Mouse (Mus musculus) liver, embryonic 15.5 days (tissue): ENCODE measurements at regions not wholly inside any gene's neighbourhood (a gene's known extent, or its start where the extent isn't known, plus 50 kb on each side); places are given as distances from the start of the nearest gene placed in this dataset.
A peak's percentile ranks its signal among the peaks of the same experiment; 100 is the strongest.
"Not testable (repeated sequence)": the region's sequence is repeated elsewhere in the genome, so short reads cannot be mapped to it uniquely, and the experiment has no call there.

ENCODE experiments used
- ATAC-seq: fragments of 200-750 bp; cut with Nextera tagmentation; 2 replicates; pipeline ENCODE4 v1.8.0; 2017; ENCODE audit warnings: moderate number of reproducible peaks, mild to moderate bottlenecking, moderate library complexity; ENCODE audit not compliant: insufficient read depth
- H3K27ac ChIP-seq: fragments of 300-500 bp; sonication (generic); replicated peaks from 2 replicates; pipeline ENCODE4 v1.5.1; 2015; ENCODE audit warnings: mild to moderate bottlenecking, inconsistent platforms
- H3K27me3 ChIP-seq: fragments of 300-500 bp; sonication (generic); 2 replicates; pipeline ENCODE4 v1.6.1; 2015; ENCODE audit warnings: mild to moderate bottlenecking, inconsistent platforms
- H3K36me3 ChIP-seq: fragments of 300-500 bp; sonication (generic); replicated peaks from 2 replicates; pipeline ENCODE4 v1.6.1; 2015; ENCODE audit warnings: moderate library complexity, mild to moderate bottlenecking, inconsistent platforms
- H3K4me1 ChIP-seq: fragments of 300-500 bp; sonication (generic); replicated peaks from 2 replicates; pipeline ENCODE4 v1.6.1; 2015; ENCODE audit warnings: inconsistent platforms
- H3K4me2 ChIP-seq: fragments of 300-500 bp; sonication (generic); 2 replicates; pipeline ENCODE4 v1.6.1; 2015; ENCODE audit warnings: moderate library complexity, mild to moderate bottlenecking, inconsistent platforms
- H3K4me3 ChIP-seq: fragments of 300-500 bp; sonication (generic); replicated peaks from 2 replicates; pipeline ENCODE4 v1.5.1; 2015; ENCODE audit warnings: mild to moderate bottlenecking, inconsistent platforms
- H3K9ac ChIP-seq: fragments of 300-500 bp; sonication (generic); 2 replicates; pipeline ENCODE4 v1.6.1; 2015; ENCODE audit warnings: moderate library complexity, mild to moderate bottlenecking, inconsistent platforms
- H3K9me3 ChIP-seq: fragments of 300-500 bp; sonication (generic); replicated peaks from 2 replicates; pipeline ENCODE4 v1.6.1; 2016; ENCODE audit warnings: inconsistent platforms
- WGBS: fragments of 180-500 bp; shearing (Covaris S2); methylation state at CpG from one replicate; pipeline ENCODE4 v1.1.7; 2015; ENCODE audit warnings: mixed read lengths; ENCODE audit not compliant: insufficient replicate concordance; 5-methylcytosine and 5-hydroxymethylcytosine counted together

DNA sequence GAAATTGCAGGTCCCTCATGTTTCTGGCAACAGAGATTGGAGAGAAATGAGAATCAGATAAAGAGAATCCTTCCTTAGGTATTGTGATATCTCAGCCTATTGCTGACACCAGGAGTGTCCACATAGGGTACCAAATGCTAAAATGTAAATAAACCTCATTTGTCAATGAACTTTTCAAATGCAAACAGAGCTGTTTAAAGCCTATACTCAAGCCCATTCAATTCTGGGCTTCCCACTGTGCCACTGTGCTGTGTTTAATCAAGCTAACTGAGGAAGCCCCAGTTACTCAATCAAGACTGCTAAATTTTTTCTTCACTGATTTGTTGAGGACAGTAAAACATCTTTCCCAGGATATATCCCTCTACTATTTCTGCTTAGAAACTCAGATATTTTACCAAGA is 441.2 kb downstream of the Gm11232 start:
- Histone ChIP-seq H3K4me1 (no peaks in the 10 kb centered on the region), H3K4me2 (no peak overlapping the region), H3K9me3 (no peaks in the 10 kb centered on the region), H3K36me3 (no peaks in the 10 kb centered on the region), H3K4me3 (no peak overlapping the region), H3K27me3 (no peaks in the 10 kb centered on the region), H3K9ac (no peak overlapping the region), H3K27ac (no peak overlapping the region)
- ATAC-seq = no peak

DNA sequence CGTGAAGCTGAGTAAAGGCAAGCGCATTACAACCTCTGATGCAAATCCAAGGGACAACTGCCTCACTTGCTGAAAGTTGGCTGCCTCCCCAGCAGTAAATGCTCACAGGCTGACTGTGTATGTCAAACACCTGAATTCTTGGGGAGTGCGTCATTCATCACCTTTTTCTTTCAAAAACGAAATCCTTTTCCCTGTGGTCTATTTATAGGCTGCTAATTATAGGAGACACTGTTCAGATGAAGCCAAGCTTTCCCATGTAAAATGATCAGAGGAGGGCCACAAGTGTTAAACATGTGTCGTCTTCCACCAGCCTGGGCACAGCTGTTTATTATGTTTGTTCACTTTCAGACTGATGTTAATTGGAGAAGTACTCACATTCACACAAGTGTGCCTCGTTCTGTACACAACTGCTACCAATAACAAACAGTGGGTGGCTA is 450.6 kb downstream of the Gm11232 start:
- Histone ChIP-seq H3K9me3 (no peaks in the 10 kb centered on the region), H3K4me3 (no peak overlapping the region), H3K27me3 (no peaks in the 10 kb centered on the region), H3K9ac (no peak overlapping the region), H3K4me1 (no peaks in the 10 kb centered on the region), H3K4me2 (no peak overlapping the region), H3K36me3 (no peaks in the 10 kb centered on the region), H3K27ac (no peak overlapping the region)
- ATAC-seq = no peak
- 54% methylated on average over 6 of the region's 6 CpGs for WGBS

DNA sequence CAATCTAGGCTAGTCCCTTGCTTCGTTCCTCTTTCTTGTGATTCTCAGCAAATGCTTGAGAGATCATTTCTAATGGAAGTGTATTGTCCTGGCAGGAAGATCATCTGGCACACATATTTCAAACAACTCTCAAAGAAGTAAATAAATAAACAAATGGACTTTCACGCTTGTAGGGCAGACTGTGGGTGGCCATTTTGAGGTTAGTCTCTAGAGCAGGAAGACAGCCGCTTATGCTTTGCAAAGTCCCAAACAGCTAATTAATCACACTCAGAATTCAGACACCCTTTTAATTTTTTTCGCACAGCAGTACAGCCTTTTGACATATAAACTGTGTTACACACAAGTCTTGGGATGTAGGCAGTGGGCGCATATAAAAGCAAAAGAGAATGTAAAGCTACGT is 451.1 kb downstream of the Gm11232 start:
- ATAC-seq = no peak
- WGBS = 62% methylated on average over 6 of the region's 6 CpGs

DNA sequence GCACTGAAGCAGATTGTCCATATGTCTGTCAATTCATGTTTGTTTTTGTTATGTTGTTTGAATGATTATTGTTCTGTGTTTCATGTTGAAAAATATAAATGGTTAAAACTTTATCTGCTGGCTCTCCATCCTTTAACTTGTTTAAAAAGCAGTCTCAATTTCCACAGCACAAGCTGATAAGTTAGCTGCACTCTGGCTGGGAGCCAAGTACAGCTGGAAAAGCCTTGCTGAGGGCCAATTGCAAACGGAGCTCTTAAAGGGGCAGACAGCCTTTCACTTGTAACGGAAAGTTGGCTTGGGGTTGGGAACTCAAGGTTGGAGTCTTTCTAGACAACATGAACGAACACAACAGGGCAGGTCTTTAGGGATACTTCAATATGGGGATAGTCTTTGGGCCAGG is 462.0 kb downstream of the Gm11232 start:
- H3K4me3 ChIP-seq, H3K9ac ChIP-seq, H3K36me3 ChIP-seq, H3K27me3 ChIP-seq, H3K4me1 ChIP-seq, ATAC-seq, H3K9me3 ChIP-seq, H3K27ac ChIP-seq, H3K4me2 ChIP-seq: not testable (repeated sequence)
- WGBS = 53% methylated on average over 3 of the region's 3 CpGs

More for the DNA sequence above, 451.1 kb downstream of the Gm11232 start:
- no peak overlapping the region for H3K27ac ChIP-seq
- no peak overlapping the region for H3K4me3 ChIP-seq
- H3K36me3 ChIP-seq = no peaks in the 10 kb centered on the region
- no peaks in the 10 kb centered on the region for H3K27me3 ChIP-seq
- H3K4me1 ChIP-seq = no peaks in the 10 kb centered on the region
- H3K9me3 ChIP-seq = no peaks in the 10 kb centered on the region
- no peak overlapping the region for H3K9ac ChIP-seq
- no peak overlapping the region for H3K4me2 ChIP-seq

DNA sequence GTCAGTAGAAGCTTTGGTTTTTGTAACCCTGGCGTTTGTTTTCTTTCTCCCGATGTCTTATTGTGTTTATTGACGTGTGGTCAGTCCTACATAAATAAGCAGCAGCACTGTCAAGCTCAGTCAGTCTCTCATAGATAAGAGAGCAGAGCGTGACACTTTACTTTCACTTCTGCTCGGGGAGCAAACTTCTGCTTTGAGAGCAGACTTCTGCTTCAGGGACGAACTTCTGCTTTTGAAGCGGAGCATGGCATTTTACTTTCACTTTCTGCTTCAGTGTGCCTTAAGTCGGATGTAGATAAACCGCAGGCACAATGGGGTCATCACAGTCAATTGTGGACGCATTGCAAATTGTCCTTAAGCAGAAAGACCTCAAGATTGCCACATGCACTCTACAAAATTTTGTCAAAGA is 466.0 kb downstream of the Gm11232 start:
- H3K4me3 ChIP-seq = peak overlapping the region; percentile 45
- H3K4me2 ChIP-seq = peak overlapping the region; percentile 46
- 19% methylated on average over 10 of the region's 10 CpGs for WGBS
- no peak overlapping the region for H3K9ac ChIP-seq
- no peaks in the 10 kb centered on the region for H3K4me1 ChIP-seq
- ATAC-seq = peak; percentile 60; the same call in 1 of the 2 replicates
- H3K27ac ChIP-seq = no peak overlapping the region
- no peaks in the 10 kb centered on the region for H3K36me3 ChIP-seq
- 0 out of 2 replicates have a peak, but pooled peaks cover 3% of the 10 kb centered on the region for H3K9me3 ChIP-seq
- no peaks in the 10 kb centered on the region for H3K27me3 ChIP-seq

DNA sequence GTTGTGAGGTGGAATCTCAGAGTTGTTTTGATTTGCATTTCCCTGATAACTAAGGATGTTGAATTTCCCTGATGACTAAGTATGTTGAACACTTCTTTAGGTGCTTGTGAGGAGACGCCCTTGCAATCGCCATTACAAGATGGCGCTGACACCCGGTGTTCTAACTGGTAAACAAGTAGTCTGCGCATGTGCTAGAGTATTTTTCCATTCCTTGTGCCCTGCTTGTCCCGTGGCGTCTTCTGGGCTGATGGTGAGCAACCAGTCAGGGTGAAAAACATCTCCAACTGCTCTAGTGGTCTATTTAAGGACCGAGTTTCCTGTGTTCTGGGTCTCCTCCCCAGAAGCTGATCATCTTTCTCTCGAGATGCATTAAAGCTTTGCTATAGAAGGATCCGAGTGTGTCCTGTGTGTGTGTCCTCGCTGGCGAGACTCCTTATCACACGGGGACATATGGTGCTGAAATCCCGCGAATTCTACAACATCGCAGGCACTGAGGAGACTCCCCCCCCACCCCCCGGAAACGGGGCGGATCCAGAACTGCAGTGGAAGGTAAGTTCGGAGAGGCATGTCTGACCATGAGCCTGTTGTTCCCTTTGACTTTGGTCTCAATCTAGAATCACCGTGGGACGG is 466.5 kb downstream of the Gm11232 start:
- H3K9me3 ChIP-seq, H3K27me3 ChIP-seq, H3K4me1 ChIP-seq, H3K27ac ChIP-seq, H3K36me3 ChIP-seq, H3K9ac ChIP-seq: not testable (repeated sequence)
- 52% methylated on average over 22 of the region's 22 CpGs for WGBS
- H3K4me3 ChIP-seq = peak overlapping the region; percentile 45
- peak overlapping the region; percentile 46 for H3K4me2 ChIP-seq
- ATAC-seq = peak; percentile 75

DNA sequence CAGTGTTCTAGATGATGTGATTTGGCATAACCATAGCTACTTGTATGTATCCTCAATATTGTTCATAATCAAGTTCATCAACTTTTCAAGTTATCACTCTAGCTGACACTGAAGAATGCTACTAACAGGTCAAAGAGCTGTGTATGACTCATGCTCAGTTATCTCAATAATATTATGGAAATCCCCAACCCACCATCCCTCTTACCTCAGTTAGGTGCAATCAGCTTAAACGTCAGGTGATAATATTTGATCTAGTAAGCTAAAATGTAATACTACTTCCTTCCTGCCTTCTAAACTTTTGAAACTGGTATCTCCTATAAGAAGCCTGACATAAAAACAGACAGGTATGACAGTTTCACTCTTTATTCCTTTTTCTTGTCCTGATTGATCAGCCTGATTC is 474.6 kb downstream of the Gm11232 start:
- no peak for ATAC-seq
- 0 out of 2 replicates have a peak, but pooled peaks cover 2% of the 10 kb centered on the region for H3K9me3 ChIP-seq
- no peak overlapping the region for H3K4me3 ChIP-seq
- H3K4me1 ChIP-seq = no peaks in the 10 kb centered on the region
- H3K36me3 ChIP-seq = no peaks in the 10 kb centered on the region
- no peak overlapping the region for H3K27ac ChIP-seq
- H3K27me3 ChIP-seq = no peaks in the 10 kb centered on the region
- WGBS = 48% methylated on average over 1 of the region's 1 CpGs
- no peak overlapping the region for H3K9ac ChIP-seq
- H3K4me2 ChIP-seq = no peak overlapping the region

DNA sequence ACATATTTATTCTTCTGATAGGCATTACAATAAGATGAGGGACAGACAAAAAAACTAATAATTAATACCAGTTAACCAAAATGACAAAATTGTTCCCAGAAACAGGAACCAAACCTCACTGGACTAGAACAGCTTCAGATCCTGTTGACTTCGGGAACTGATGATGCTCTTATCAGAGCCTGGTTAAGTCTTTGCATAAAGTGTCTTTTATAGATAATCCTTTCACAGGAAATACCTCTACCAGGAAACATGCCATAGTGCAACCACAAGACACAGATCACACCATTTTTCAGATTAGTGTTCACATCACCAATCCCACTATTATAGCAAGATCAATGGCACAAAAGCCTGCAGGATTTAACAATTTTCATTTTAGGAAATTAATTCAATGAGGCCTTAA is 478.1 kb downstream of the Gm11232 start:
- Histone ChIP-seq H3K9me3 (no peaks in the 10 kb centered on the region), H3K4me2 (no peak overlapping the region), H3K4me1 (no peaks in the 10 kb centered on the region), H3K27me3 (no peaks in the 10 kb centered on the region), H3K27ac (no peak overlapping the region), H3K36me3 (no peaks in the 10 kb centered on the region), H3K4me3 (no peak overlapping the region), H3K9ac (no peak overlapping the region)
- ATAC-seq = no peak
- 13% methylated on average over 1 of the region's 1 CpGs for WGBS

DNA sequence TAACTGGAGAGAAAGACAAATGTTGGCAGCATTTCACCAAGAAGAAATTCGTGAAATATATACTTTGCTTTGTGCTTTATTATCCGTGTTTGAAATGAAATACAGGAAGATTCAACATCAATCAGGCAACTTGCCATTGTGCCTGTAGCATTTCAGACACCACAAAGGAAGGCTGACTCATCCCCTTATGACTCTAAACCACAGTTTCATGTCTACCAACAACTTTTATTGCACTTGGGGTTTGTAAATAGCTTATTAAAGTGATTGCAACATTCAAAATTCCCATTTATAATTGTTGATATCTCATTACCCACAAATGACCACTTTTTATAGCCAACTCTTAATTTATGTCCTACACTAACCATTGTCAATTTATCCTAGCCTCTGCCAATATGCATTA is 497.9 kb downstream of the Gm11232 start:
- no peaks in the 10 kb centered on the region for H3K36me3 ChIP-seq
- H3K9me3 ChIP-seq = no peaks in the 10 kb centered on the region
- no peaks in the 10 kb centered on the region for H3K4me1 ChIP-seq
- H3K4me2 ChIP-seq = no peak overlapping the region
- 40% methylated on average over 2 of the region's 2 CpGs for WGBS
- no peaks in the 10 kb centered on the region for H3K27me3 ChIP-seq
- H3K27ac ChIP-seq = no peak overlapping the region
- no peak overlapping the region for H3K4me3 ChIP-seq
- H3K9ac ChIP-seq = no peak overlapping the region
- no peak for ATAC-seq

DNA sequence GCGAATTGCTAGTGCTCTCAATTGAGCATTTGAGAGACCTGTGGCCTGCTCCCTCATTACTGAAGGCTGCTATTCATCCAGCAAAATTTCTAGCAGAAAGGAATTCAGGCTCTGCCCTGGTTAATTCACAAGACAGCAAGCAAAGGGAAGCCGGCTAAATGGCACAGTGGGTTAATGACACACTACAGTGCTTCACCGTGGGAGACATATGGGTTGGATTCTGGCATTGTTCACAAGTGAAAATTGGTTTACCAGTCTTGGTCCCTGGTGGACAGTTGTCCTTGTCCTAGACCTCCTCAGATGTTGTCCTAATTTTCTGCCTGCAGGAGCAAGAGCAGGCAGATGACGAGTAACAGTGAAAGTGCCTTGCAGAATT is 527.3 kb downstream of the Gm11232 start:
- no peaks in the 10 kb centered on the region for H3K9me3 ChIP-seq
- H3K27ac ChIP-seq = no peak overlapping the region
- 53% methylated on average over 4 of the region's 4 CpGs for WGBS
- no peak overlapping the region for H3K4me2 ChIP-seq
- H3K36me3 ChIP-seq = no peaks in the 10 kb centered on the region
- no peak overlapping the region for H3K9ac ChIP-seq
- no peaks in the 10 kb centered on the region for H3K27me3 ChIP-seq
- H3K4me3 ChIP-seq = no peak overlapping the region
- no peaks in the 10 kb centered on the region for H3K4me1 ChIP-seq
- ATAC-seq = no peak

DNA sequence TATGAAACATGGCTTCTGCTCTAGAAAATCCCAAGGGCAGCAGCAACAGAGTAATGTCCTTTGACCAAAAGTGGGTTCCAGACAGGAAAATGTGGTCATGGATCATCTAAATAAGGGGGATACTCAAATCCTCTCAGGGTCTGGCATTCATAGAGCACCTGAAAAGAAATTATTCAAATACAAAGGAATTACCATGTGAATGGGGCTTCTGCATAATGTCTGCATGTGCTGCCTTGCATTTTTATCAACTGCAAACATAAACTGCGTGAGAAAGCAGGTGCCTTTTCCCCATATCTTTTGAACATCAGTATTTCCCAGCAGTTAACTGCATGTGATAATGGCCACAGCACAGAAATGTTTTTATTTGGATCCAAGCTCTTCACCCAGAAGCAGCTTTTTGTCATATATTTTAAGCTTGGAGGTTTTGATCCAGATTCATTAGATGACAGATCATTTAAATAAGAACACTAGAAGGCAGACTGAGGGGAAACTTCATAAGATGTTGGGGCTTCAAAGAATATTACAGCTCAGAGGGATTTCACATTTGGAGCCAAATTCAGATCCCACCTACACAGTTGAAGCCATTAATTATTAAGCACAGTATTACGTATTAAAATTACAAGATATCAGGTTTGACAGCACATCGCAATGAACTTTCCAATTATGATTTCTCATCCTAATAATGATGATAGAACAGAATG is 527.8 kb downstream of the Gm11232 start:
- Histone ChIP-seq H3K27ac (no peak overlapping the region), H3K4me1 (no peaks in the 10 kb centered on the region), H3K27me3 (no peaks in the 10 kb centered on the region), H3K36me3 (no peaks in the 10 kb centered on the region), H3K4me2 (no peak overlapping the region), H3K9me3 (no peaks in the 10 kb centered on the region), H3K4me3 (no peak overlapping the region), H3K9ac (no peak overlapping the region)
- ATAC-seq = no peak
- 62% methylated on average over 3 of the region's 3 CpGs for WGBS

DNA sequence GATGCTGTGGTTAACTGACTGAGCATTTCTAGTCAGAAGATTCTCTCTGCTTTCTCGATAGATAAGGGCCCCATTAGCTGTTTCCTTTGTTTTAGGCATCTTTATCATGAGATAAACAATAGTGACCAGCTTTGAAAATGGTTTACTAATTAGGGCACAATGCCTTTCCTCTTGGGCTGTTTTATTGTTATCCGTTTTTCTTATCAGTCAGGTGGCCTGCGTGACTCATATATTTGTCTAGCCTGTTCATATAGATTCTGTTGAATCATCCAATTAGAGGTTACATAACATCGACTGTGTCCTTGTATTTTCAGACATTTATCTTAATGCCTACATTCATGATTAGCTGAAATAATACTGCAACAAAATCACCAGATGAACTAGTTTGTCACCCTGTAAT is 531.1 kb downstream of the Gm11232 start:
- no peak overlapping the region for H3K4me3 ChIP-seq
- 34% methylated on average over 4 of the region's 4 CpGs for WGBS
- no peak for ATAC-seq
- H3K27me3 ChIP-seq = no peaks in the 10 kb centered on the region
- no peaks in the 10 kb centered on the region for H3K9me3 ChIP-seq
- H3K27ac ChIP-seq = no peak overlapping the region
- no peak overlapping the region for H3K4me2 ChIP-seq
- H3K4me1 ChIP-seq = no peaks in the 10 kb centered on the region
- no peaks in the 10 kb centered on the region for H3K36me3 ChIP-seq
- H3K9ac ChIP-seq = no peak overlapping the region
